Mouse (Mus musculus) liver, embryonic 14.5 days (tissue): ENCODE measurements around the gene Mx1.

Experiments
- CTCF ChIP-seq: IDR thresholded peaks from 2 replicates; pipeline ENCODE4 v1.5.1; 2016; ENCODE audit warnings: antibody characterized with exemption, low read depth, control low read depth
- EP300 ChIP-seq: IDR thresholded peaks from 2 replicates; pipeline ENCODE4 v1.6.1; 2016; ENCODE audit warnings: antibody characterized with exemption, low read depth

DNA sequence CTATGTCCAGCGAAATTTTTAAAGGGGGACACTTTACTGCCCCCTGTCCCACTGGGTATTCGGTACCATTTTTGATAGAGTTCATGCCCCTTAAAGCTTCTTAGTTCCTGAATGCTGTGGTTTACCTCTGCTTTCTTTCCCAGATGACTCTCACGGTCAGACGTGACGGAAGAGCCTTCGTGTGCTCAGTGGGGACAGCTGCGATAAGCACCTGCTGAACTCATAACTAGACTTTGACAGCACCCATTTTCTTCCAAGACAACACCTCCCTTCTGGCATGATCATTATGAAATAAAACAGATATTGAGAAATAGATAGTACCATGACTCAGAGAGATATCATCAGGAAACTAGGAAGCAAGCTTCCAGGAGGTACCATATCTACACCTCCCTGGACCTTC lies 36.7 kb upstream of the Mx1 start:
- no peak for TF ChIP-seq CTCF
- TF ChIP-seq EP300 = no peak
